Mouse (Mus musculus) brain, embryonic 14.5 days (tissue): ENCODE data around the gene Tssk1.

Experiments used
- CTCF ChIP-seq: fragments of 200-500 bp; IDR thresholded peaks from 2 replicates; pipeline ENCODE4 v1.5.1; 2012; ENCODE audit warnings: inconsistent platforms, mild to moderate bottlenecking, moderate library complexity, borderline replicate concordance; ENCODE audit not compliant: insufficient read depth, insufficient read length; ENCODE audit errors: extremely low read depth
- POLR2A ChIP-seq: fragments of 200-500 bp; IDR thresholded peaks from 2 replicates; pipeline ENCODE4 v1.6.1; 2012; ENCODE audit warnings: mild to moderate bottlenecking, inconsistent platforms, borderline replicate concordance; ENCODE audit not compliant: poor library complexity, insufficient read depth, insufficient read length, severe bottlenecking; ENCODE audit errors: extremely low read depth

DNA sequence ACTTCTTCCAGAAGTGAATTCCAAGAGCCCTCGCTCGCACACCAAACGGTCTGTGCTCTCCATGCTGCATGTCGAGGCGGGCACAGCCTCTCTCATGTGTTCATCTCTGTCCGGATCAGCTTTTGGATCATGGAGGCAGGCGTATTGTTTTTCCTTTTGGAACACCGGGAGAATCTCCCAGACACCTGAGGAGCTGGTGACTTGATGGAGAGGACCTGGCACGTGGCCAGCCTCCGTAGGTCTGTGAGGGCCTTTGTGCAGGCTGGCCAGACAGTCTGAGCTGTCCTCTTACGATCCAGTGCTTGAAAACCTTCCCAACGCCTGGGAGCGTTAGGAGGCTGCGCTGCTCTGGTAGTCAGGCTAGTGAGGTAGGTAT, 28.1 kb downstream of the Tssk1 start:
- no peak for TF ChIP-seq CTCF
- no peak for TF ChIP-seq POLR2A
